19 mouse cellular contexts compared by ENCODE assay signal in genomic region chr9:50565173-50565572, GRCm38 (mm10). TPM values are rescaled to one million over a fixed set of nuclear protein-coding genes. Genes with fewer than 3 reads are reported as not detected.
DNase-seq lines count a peak whose midpoint lies in the region; ATAC-seq and TF ChIP-seq lines count a peak whose summit lies in the region.
"Had no signal": no experiment of that assay in that cellular context is flagged by ENCODE, and none has a peak within 500 bp of the region (broad histone marks: within the 10 kb centered on the region; RNA-seq: fewer than 3 reads in every experiment).

No protein-coding gene starts in this region.

- H3K79me2 ChIP-seq in MEL (ENCODE audit: control insufficient read depth, insufficient read depth, low read length, poor library complexity) = no peaks in the 10 kb centered on the region

- H3K27ac ChIP-seq in hindbrain, postnatal 0 days = no peak overlapping the region
- H3K27ac ChIP-seq in hindbrain, embryonic 10.5 days = no peak overlapping the region
- no peak overlapping the region for H3K27ac ChIP-seq in MEL (ENCODE audit: control insufficient read depth, low read depth, low read length)
- H3K27ac ChIP-seq: forebrain, embryonic 15.5 days; heart, embryonic 15.5 days; limb, embryonic 12.5 days; midbrain, embryonic 10.5 days had no signal

- H3K27me3 ChIP-seq in hindbrain, postnatal 0 days (ENCODE audit: insufficient read depth, low read length) = no peaks in the 10 kb centered on the region
- H3K27me3 ChIP-seq in hindbrain, embryonic 10.5 days (ENCODE audit: insufficient read depth, poor library complexity, severe bottlenecking) = no peaks in the 10 kb centered on the region
- peaks cover 2 to 3% of the 10 kb centered on the region in 2 experiments; a peak in 3 of 4 replicates for H3K27me3 ChIP-seq in MEL (ENCODE audit: control insufficient read depth in 1 of 2, insufficient read depth in 2 of 2, low read length in 2 of 2)
- H3K27me3 ChIP-seq: forebrain, embryonic 15.5 days; heart, embryonic 15.5 days; limb, embryonic 12.5 days had no signal

- 70% methylated on average over 7 of the region's 7 CpGs for WGBS in hindbrain, postnatal 0 days
- WGBS in hindbrain, embryonic 10.5 days = 79% methylated on average over 7 of the region's 7 CpGs

- no peak for ATAC-seq in hindbrain, postnatal 0 days
- ATAC-seq in common myeloid progenitor, adult 5-6 weeks (replicated peaks; ENCODE audit: low read depth, poor library complexity, severe bottlenecking) = peak; percentile 69
- 0 out of 2 replicates have a peak, but pooled peaks have one; percentile 27 for ATAC-seq in megakaryocyte, adult 5-6 weeks (ENCODE audit: poor library complexity, severe bottlenecking)
- ATAC-seq: forebrain, embryonic 15.5 days had no signal

- H3K4me1 ChIP-seq in hindbrain, postnatal 0 days (ENCODE audit: insufficient read depth, low read length) = no peaks in the 10 kb centered on the region
- H3K4me1 ChIP-seq in hindbrain, embryonic 10.5 days (replicated peaks) = no peaks in the 10 kb centered on the region
- no peaks in the 10 kb centered on the region for H3K4me1 ChIP-seq in MEL (ENCODE audit: control insufficient read depth in 1 of 2, insufficient read depth in 2 of 2, low read length in 2 of 2)
- H3K4me1 ChIP-seq: forebrain, embryonic 15.5 days; heart, embryonic 15.5 days; limb, embryonic 12.5 days; midbrain, embryonic 10.5 days had no signal

- TF ChIP-seq CTCF in hindbrain, postnatal 0 days (IDR thresholded peaks at IDR 0.05; ENCODE audit: low read depth) = no peak
- no peak for TF ChIP-seq CTCF in MEL (IDR thresholded peaks at IDR 0.05 in 2 of 3, conservative IDR thresholded peaks at IDR 0.05 in 1 of 3; ENCODE audit: control insufficient read depth in 1 of 3, insufficient read depth in 1 of 3, low read depth in 2 of 3, low read length in 3 of 3, poor library complexity in 1 of 3, severe bottlenecking in 1 of 3)

- H3K4me3 ChIP-seq in hindbrain, postnatal 0 days (ENCODE audit: low read length) = no peak overlapping the region
- H3K4me3 ChIP-seq in hindbrain, embryonic 10.5 days = no peak overlapping the region
- H3K4me3 ChIP-seq in MEL (ENCODE audit: control insufficient read depth in 1 of 2, insufficient read depth in 1 of 2, low read depth in 2 of 2, low read length in 2 of 2) = no peak overlapping the region
- H3K4me3 ChIP-seq: forebrain, embryonic 15.5 days; heart, embryonic 15.5 days; limb, embryonic 12.5 days; midbrain, embryonic 10.5 days had no signal

- no peak overlapping the region for H3K9ac ChIP-seq in hindbrain, postnatal 0 days (replicated peaks; ENCODE audit: low read length)
- H3K9ac ChIP-seq in MEL (ENCODE audit: control insufficient read depth, low read depth, low read length, poor library complexity, severe bottlenecking) = no peak overlapping the region
- H3K9ac ChIP-seq: forebrain, embryonic 15.5 days; heart, embryonic 15.5 days; limb, embryonic 12.5 days had no signal

- H3K36me3 ChIP-seq in hindbrain, postnatal 0 days (ENCODE audit: insufficient read depth, low read length) = no peaks in the 10 kb centered on the region
- no peaks in the 10 kb centered on the region for H3K36me3 ChIP-seq in hindbrain, embryonic 10.5 days
- H3K36me3 ChIP-seq in MEL (ENCODE audit: control insufficient read depth in 1 of 2, insufficient read depth in 2 of 2, low read length in 2 of 2) = no peaks in the 10 kb centered on the region
- H3K36me3 ChIP-seq: forebrain, embryonic 15.5 days; heart, embryonic 15.5 days; limb, embryonic 12.5 days had no signal

- no peak for TF ChIP-seq POLR2A in MEL (IDR thresholded peaks at IDR 0.05; ENCODE audit: control insufficient read depth in 1 of 2, insufficient read depth in 1 of 2, low read depth in 1 of 2, low read length in 2 of 2, poor library complexity in 1 of 2)

- TF ChIP-seq EP300 in MEL (IDR thresholded peaks at IDR 0.05; ENCODE audit: low read depth in 1 of 2, low read length in 2 of 2) = no peak

- no peak for TF ChIP-seq RAD21 in MEL (IDR thresholded peaks at IDR 0.05; ENCODE audit: low read depth, low read length)

- H3K4me2 ChIP-seq in hindbrain, postnatal 0 days (ENCODE audit: low read depth, low read length) = no peak overlapping the region
- H3K4me2 ChIP-seq: forebrain, embryonic 15.5 days; heart, embryonic 15.5 days; limb, embryonic 12.5 days had no signal

- H3K9me3 ChIP-seq in hindbrain, postnatal 0 days (ENCODE audit: low read length) = no peaks in the 10 kb centered on the region
- H3K9me3 ChIP-seq in hindbrain, embryonic 10.5 days = no peaks in the 10 kb centered on the region
- H3K9me3 ChIP-seq in MEL (replicated peaks; ENCODE audit: insufficient read depth, low read length) = no peaks in the 10 kb centered on the region
- H3K9me3 ChIP-seq: forebrain, embryonic 15.5 days; heart, embryonic 15.5 days; limb, embryonic 12.5 days had no signal

- peak; percentile 8 for DNase-seq in hindbrain, postnatal 0 days (ENCODE audit: low spot score)
- DNase-seq in hindbrain, embryonic 10.5 days (ENCODE audit: low spot score) = no peak
- peak; percentile 11 for DNase-seq in MEL (ENCODE audit: low read depth, low spot score)
- no peak for DNase-seq in kidney, postnatal 36 days
- no peak for DNase-seq in adrenal gland, adult 8-10 months
- DNase-seq in MN1 (ENCODE audit: low spot score) = no peak
- DNase-seq: adrenal gland, postnatal 10 days; cerebellum, postnatal 36 days; kidney, postnatal 10 days had no signal

TF ChIP-seq in MEL, 35 proteins besides CTCF, POLR2A, EP300 and RAD21:
- TF ChIP-seq ZMIZ1 (IDR thresholded peaks at IDR 0.05; ENCODE audit: low read depth, low read length) (no peak), TBP (IDR thresholded peaks at IDR 0.05; ENCODE audit: low read depth, low read length) (0 out of 2 replicates have a peak, but pooled peaks have one; percentile 38)
TF ChIP-seq in MEL: peak in this region for 1.

RNA-seq across cellular contexts. Expression of gene Tex12, which starts 4.0 kb away (rescaled TPM):
- total RNA-seq in hindbrain, postnatal 0 days (2014; rRNA removed) = not detected in 2 replicates
- 0.21 and 0.34 TPM in 2 replicates for polyA plus RNA-seq in hindbrain, postnatal 0 days (2015; fragmentation: Nextera tagmentation; extraction: Ambion mirVana)
- 0.21 TPM in 1 of 2 replicates, not detected in the other for polyA plus RNA-seq in hindbrain, embryonic 10.5 days (2016; fragmentation: Nextera tagmentation; extraction: Ambion mirVana)
- not detected in 2 replicates for total RNA-seq in MEL (2012; rRNA removed)
- polyA plus RNA-seq in MEL (2012; ENCODE audit: insufficient read depth in 1 of 2, insufficient read length in 2 of 2, low read depth in 1 of 2, low replicate concordance in 2 of 2, missing spikeins in 1 of 2) = not detected
- not detected in 2 replicates for total RNA-seq in common myeloid progenitor, adult 5-6 weeks (2017)
- total RNA-seq in megakaryocyte, adult 5-6 weeks (2015) = not detected in 2 replicates
- total RNA-seq in megakaryocyte, adult 5-6 weeks (2017) = not detected in 2 replicates
- total RNA-seq in adrenal gland, adult 8-10 months (2022) = not detected
- total RNA-seq: adrenal gland, postnatal 10 days; gastrocnemius, adult 8-10 months; layer of hippocampus, postnatal 25 days had no signal
- polyA plus RNA-seq: heart, embryonic 15.5 days; intestine, embryonic 14.5 days; limb, embryonic 12.5 days; liver, embryonic 16.5 days had no signal

RNA-seq across cellular contexts. Expression of gene Bco2, which starts 10.2 kb away (rescaled TPM):
- 0.21 and 0.72 TPM in 2 replicates for total RNA-seq in hindbrain, postnatal 0 days (2014; rRNA removed)
- 0.48 and 0.64 TPM in 2 replicates for polyA plus RNA-seq in hindbrain, postnatal 0 days (2015; fragmentation: Nextera tagmentation; extraction: Ambion mirVana)
- 0.10 and 0.18 TPM in 2 replicates for polyA plus RNA-seq in hindbrain, embryonic 10.5 days (2016; fragmentation: Nextera tagmentation; extraction: Ambion mirVana)
- total RNA-seq in MEL (2012; rRNA removed) = 0.07 TPM in 1 of 2 replicates, not detected in the other
- under 1 TPM in 1 of 2 experiments, not detected in 1; 0.07 TPM for polyA plus RNA-seq in MEL (2012; ENCODE audit: insufficient read depth in 1 of 2, insufficient read length in 2 of 2, low read depth in 1 of 2, low replicate concordance in 2 of 2, missing spikeins in 1 of 2)
- total RNA-seq in common myeloid progenitor, adult 5-6 weeks (2017) = not detected in 2 replicates
- total RNA-seq in megakaryocyte, adult 5-6 weeks (2015) = 0.39 and 0.49 TPM in 2 replicates
- 0.85 and 1.6 TPM in 2 replicates for total RNA-seq in megakaryocyte, adult 5-6 weeks (2017)
- 1 to 10 TPM; 4.8 to 7.0 (median 5.6) TPM for total RNA-seq in adrenal gland, adult 8-10 months (2022)

RNA-seq across cellular contexts. Expression of gene Il18, which starts 10.5 kb away (rescaled TPM):
- total RNA-seq in hindbrain, postnatal 0 days (2014; rRNA removed) = 17.2 and 21.7 TPM in 2 replicates
- 38.0 and 39.5 TPM in 2 replicates for polyA plus RNA-seq in hindbrain, postnatal 0 days (2015; fragmentation: Nextera tagmentation; extraction: Ambion mirVana)
- polyA plus RNA-seq in hindbrain, embryonic 10.5 days (2016; fragmentation: Nextera tagmentation; extraction: Ambion mirVana) = 2.8 and 5.9 TPM in 2 replicates
- total RNA-seq in MEL (2012; rRNA removed) = not detected in 2 replicates
- not detected for polyA plus RNA-seq in MEL (2012; ENCODE audit: insufficient read depth in 1 of 2, insufficient read length in 2 of 2, low read depth in 1 of 2, low replicate concordance in 2 of 2, missing spikeins in 1 of 2)
- 4.4 and 7.5 TPM in 2 replicates for total RNA-seq in common myeloid progenitor, adult 5-6 weeks (2017)
- total RNA-seq in megakaryocyte, adult 5-6 weeks (2015) = 9.9 and 20.1 TPM in 2 replicates
- 10.2 and 14.5 TPM in 2 replicates for total RNA-seq in megakaryocyte, adult 5-6 weeks (2017)
- total RNA-seq in adrenal gland, adult 8-10 months (2022) = 1 to 10 TPM; 5.5 to 9.1 (median 7.3) TPM

RNA-seq across cellular contexts. Expression of gene Pts, which starts 36.6 kb away (rescaled TPM):
- total RNA-seq in hindbrain, postnatal 0 days (2014; rRNA removed) = 65.7 and 86.8 TPM in 2 replicates
- polyA plus RNA-seq in hindbrain, postnatal 0 days (2015; fragmentation: Nextera tagmentation; extraction: Ambion mirVana) = 114 and 115 TPM in 2 replicates
- polyA plus RNA-seq in hindbrain, embryonic 10.5 days (2016; fragmentation: Nextera tagmentation; extraction: Ambion mirVana) = 82.4 and 93.7 TPM in 2 replicates
- total RNA-seq in MEL (2012; rRNA removed) = 24.4 and 24.6 TPM in 2 replicates
- 10 to 100 TPM in 1 of 2 experiments, not detected in 1; 24.6 TPM for polyA plus RNA-seq in MEL (2012; ENCODE audit: insufficient read depth in 1 of 2, insufficient read length in 2 of 2, low read depth in 1 of 2, low replicate concordance in 2 of 2, missing spikeins in 1 of 2)
- 73.1 and 89.3 TPM in 2 replicates for total RNA-seq in common myeloid progenitor, adult 5-6 weeks (2017)
- total RNA-seq in megakaryocyte, adult 5-6 weeks (2015) = 97.1 and 106 TPM in 2 replicates
- total RNA-seq in megakaryocyte, adult 5-6 weeks (2017) = 61.2 and 67.4 TPM in 2 replicates
- total RNA-seq in adrenal gland, adult 8-10 months (2022) = 10 to 100 TPM; 54.1 to 70.2 (median 63.4) TPM

RNA-seq across cellular contexts. Expression of gene Sdhd, which starts 38.4 kb away (rescaled TPM):
- total RNA-seq in hindbrain, postnatal 0 days (2014; rRNA removed) = 217 and 251 TPM in 2 replicates
- 355 and 363 TPM in 2 replicates for polyA plus RNA-seq in hindbrain, postnatal 0 days (2015; fragmentation: Nextera tagmentation; extraction: Ambion mirVana)
- polyA plus RNA-seq in hindbrain, embryonic 10.5 days (2016; fragmentation: Nextera tagmentation; extraction: Ambion mirVana) = 272 and 320 TPM in 2 replicates
- 312 and 340 TPM in 2 replicates for total RNA-seq in MEL (2012; rRNA removed)
- polyA plus RNA-seq in MEL (2012; ENCODE audit: insufficient read depth in 1 of 2, insufficient read length in 2 of 2, low read depth in 1 of 2, low replicate concordance in 2 of 2, missing spikeins in 1 of 2) = 100 to 1,000 TPM in 1 of 2 experiments, not detected in 1; 375 TPM
- total RNA-seq in common myeloid progenitor, adult 5-6 weeks (2017) = 172 and 173 TPM in 2 replicates
- total RNA-seq in megakaryocyte, adult 5-6 weeks (2015) = 165 and 185 TPM in 2 replicates
- total RNA-seq in megakaryocyte, adult 5-6 weeks (2017) = 130 and 132 TPM in 2 replicates
- 100 to 1,000 TPM; 137 to 229 (median 191) TPM for total RNA-seq in adrenal gland, adult 8-10 months (2022)

Comparison
In these comparisons a context has a peak if more than half of its experiments do, and no peak if none do; other contexts are left out.
1. DNase-seq: peak in hindbrain, postnatal 0 days (single experiment) and MEL (single experiment); none in hindbrain, embryonic 10.5 days (single experiment), kidney, postnatal 36 days (0 of 2), adrenal gland, adult 8-10 months (single experiment) and MN1 (single experiment).